Mouse (Mus musculus): Measurements from ENCODE around the gene Ppp1r14c.
A peak's percentile ranks its signal among the peaks of the same experiment; 100 is the strongest.
"Not testable (repeated sequence)": the region's sequence is repeated elsewhere in the genome, so short reads cannot be mapped to it uniquely, and the experiment has no call there.

The Ppp1r14c gene

DNA sequence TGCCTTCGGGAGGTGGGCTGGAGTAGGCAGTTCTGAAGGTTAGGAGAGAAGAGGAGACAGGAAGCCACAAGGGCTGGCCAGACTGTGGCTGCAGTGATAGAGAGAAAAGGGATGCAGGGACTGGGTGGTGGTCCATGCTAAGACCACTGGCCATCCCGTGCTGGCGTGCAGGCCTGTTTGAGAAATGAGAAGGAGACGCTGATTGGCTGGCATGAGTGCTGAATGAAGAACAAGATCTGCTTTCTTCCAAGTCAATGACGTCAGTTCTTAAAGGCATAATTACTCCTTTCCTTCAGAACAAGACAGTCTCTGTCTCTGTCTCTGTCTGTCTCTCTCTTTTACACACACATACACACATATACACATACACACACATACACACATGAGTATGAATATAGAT lies 36.4 kb downstream of the Ppp1r14c start:
- no peak for DNase-seq (ENCODE audit: low spot score)

DNA sequence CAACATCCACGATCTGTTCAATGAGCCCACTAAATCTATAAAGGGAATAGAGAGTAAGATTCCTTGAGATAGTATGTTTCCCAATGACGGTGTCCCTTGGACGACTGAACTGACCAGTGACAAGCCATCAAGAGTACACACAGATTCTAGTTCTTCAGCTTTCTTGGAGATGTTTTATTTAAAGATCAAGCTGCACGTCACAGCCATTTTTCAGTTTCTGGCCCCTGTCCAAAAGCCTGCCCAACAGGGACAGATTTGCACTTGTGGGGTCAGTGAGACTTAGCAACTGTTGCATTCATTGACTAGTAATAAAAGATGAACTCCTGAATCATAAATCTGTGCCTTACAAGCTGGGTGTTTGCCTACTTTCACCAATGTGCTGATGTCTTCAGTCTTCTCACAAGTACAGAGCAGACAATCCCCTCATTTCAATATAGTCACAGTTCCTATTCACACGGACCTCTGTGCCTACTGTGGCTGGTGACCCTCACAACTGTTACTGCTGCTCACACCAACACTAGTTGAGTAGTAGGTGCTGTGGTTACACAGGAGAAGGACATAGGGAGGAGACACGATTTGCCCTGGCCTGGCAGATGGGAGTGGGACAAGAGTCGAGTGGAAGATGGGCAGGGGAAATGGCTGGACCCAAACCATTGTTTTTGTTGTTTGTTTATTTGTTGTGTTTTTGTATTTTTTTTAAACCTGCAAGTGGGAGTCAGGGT lies 37.7 kb downstream of the Ppp1r14c start:
- no peak for DNase-seq (ENCODE audit: low spot score)

GRCm38 (mm10) chr10:3404362-3404761 lies 38.5 kb downstream of the Ppp1r14c start:
- DNase-seq (ENCODE audit: low spot score) = no peak

GRCm38 (mm10) chr10:3406280-3406679 lies 40.4 kb downstream of the Ppp1r14c start:
- DNase-seq (ENCODE audit: low spot score) = no peak

- no peak for DNase-seq (ENCODE audit: low spot score)
Measured at GRCm38 (mm10) chr10:3408036-3408661, 42.3 kb downstream of the Ppp1r14c start.

GRCm38 (mm10) chr10:3408699-3409098 lies 42.8 kb downstream of the Ppp1r14c start:
- DNase-seq (ENCODE audit: low spot score) = no peak

DNA sequence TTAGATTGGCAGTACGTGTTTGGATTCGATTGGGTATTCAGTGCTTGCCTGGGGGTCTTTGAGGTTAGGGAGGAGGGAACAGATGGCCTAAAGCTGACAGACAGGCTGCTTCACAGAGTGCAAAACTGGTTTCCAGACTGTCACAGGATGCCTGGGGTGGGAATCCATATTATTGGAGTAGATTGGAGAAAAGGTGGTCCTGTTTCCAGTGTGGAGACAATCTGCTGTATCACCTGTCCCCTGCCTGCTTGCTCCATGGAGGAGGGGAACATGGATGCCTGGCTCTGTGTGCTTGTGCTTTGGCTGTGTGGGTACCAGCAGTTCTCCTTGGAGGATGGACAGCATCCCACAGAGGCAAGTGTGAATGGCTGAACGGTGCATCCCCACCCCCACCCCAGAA lies 45.4 kb downstream of the Ppp1r14c start:
- no peak for DNase-seq (ENCODE audit: low spot score)

GRCm38 (mm10) chr10:3411639-3412038 lies 45.8 kb downstream of the Ppp1r14c start:
- DNase-seq (ENCODE audit: low spot score) = no peak

DNA sequence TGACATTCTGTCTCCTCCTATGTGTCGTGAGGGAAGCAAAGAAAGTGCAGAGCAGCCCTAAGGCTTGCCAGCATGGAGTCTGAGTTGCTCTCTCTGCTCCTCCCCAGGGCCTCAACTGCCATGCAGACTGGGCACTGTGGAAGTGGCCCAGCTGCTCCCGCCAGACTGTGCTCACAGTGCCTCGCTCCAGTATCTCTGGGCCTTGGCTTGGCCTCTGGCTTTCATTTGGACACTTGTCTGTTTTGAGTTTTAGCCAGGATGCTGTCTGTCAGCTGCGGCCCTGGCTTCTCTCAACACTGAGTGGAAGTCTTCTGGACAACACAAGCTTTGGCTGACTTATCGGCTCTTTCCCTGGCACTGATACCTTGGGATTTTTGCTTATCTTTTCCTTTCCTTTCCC lies 49.0 kb downstream of the Ppp1r14c start:
- DNase-seq (ENCODE audit: low spot score) = no peak

DNA sequence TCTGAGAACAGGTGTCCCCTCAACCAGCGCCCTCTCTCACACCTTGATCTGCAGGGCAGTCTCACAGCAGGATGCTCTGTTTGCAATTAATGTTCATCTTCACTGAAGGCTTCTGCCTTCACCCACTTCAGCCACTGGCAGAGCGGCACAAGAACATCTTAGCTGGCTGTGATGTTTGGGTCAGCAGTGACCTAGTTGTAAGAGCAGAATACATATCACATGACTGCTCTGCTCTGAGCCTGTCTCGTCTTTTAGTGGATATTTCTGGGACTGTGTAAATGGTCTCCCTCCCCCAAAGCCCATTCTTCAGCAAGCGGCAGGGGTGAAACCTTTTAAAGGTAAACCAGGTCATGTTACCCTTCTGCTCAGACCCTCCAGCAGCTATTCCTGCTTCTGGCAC lies 50.7 kb downstream of the Ppp1r14c start:
- DNase-seq (ENCODE audit: low spot score) = no peak

DNA sequence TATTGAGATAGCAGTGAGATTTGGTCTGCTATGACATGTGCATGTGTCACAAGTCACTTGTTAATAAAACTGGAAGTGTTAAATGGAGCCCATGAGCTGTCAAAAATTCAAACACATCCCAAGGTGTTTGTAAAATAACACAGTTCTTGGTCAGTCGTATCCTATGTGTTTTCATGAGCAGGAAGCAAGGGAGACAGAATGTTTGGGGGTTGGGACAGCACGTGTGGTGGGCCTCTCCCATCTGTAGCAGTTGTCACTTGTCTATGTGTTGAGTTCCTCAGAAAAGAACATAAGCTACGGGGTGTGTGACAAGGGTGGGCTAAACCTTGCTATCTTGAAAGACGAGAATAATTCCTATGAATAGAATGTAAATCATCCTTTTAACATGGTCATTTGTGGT lies 51.6 kb downstream of the Ppp1r14c start:
- no peak for DNase-seq (ENCODE audit: low spot score)

DNA sequence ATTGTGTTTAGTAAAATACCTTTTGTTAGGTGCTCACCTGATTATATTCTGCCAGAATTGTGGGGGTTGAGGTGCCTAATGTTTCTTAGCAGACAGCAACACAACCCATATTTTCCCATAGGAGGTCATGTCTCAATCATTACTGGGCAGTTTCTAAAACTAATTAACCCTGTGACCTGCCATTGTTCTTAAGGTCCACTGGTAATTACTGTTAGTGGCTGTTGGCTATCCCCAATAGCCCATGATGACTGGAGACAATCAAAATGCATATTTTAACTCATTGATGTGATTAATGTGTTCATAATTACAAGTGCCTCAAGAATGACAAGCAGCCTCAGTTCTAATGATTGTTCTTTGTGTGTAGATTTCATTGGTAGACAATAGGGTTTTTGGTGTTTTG lies 58.2 kb downstream of the Ppp1r14c start:
- DNase-seq (ENCODE audit: low spot score) = no peak

DNA sequence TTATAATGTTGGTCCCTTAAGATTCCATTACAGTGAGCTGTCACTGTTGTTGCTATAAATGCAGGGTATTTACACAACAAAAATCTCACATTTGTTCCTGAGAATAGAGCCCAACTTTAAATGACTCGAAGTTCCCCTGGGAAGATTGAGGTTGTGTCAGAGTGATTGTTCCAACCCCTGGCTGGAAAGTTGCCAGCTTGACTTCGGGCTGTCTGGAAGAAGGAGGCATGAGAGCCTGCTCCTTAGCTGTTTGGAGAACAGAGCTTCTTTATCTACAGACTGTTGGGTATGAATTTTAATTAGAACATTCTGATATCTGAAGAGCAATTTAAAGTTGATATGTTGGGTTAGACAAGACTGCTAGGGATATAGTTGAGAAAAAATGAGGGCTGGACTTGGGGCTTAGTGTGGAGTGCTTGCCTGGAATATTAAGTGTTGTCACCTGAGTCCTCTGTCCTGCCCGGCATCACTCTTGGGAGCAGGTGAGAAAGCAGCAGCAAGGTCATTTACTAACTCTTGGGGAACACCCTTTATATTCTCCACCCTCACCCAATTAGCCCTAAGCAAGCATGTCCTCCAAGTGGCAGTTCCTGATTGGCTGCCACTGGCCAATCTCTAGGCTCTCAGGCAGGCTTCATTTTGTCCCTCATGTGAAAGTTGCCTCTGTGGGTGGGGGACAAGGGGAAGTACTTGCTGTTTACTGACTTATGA lies 62.0 kb downstream of the Ppp1r14c start:
- DNase-seq (ENCODE audit: low spot score) = no peak

DNA sequence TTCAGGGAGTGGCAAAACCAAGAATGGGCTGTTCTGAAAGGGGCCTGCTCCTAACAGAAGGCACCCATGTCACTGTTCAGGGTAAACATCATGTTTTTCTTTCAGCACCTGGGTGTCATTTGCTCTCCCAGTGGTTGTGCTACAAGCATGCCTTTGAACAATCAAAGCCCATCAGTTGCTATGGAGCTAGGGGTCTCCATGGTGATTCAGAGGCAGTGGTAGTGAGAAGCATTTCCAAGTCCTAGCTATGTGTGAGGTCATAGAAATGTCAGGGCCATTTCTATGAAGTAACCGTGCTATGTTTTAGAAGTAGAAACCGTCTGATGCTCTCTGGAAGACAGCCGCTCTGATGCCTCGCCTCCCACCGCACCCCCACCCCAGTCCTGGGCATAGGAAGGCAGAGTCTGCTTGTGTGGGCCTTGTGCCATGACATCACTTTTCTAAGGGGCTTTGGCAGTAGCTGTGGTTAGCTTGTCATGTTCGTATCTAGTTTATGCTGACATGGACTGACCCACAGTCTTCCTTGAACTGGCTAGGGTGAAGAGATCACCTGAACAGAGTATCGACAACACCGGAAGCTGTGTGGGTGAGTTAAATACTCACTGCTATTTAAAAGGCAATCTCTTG lies 69.1 kb downstream of the Ppp1r14c start:
- no peak for DNase-seq (ENCODE audit: low spot score)

- DNase-seq (ENCODE audit: low spot score) = peak; percentile 22
Measured at GRCm38 (mm10) chr10:3440722-3441471, 75.0 kb downstream of the Ppp1r14c start.

DNA sequence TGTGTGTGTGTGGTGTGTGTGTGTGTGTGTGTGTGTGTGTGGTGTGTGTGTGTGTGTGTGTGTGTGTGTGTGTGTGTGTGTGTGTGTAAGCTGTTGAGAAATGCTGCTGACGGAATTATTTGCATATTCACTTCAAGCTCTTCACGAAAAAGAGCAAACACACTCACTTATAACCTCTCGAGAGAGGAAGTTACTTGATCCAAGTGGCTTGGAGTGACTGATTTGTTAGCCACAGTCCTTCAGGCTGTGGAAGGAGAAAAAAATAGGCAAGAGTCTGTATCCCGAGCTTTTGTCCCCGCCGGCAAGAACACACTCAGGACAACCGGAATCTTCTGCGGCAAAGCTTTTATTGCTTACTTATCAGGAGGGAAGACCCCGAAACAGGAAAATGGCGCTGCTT lies 80.9 kb downstream of the Ppp1r14c start:
- DNase-seq (ENCODE audit: low spot score) = not testable (repeated sequence)

GRCm38 (mm10) chr10:3448699-3449098 lies 82.8 kb downstream of the Ppp1r14c start:
- no peak for DNase-seq (ENCODE audit: low spot score)

- no peak for DNase-seq (ENCODE audit: low spot score)
Measured at GRCm38 (mm10) chr10:3451930-3452329, 86.1 kb downstream of the Ppp1r14c start.

DNA sequence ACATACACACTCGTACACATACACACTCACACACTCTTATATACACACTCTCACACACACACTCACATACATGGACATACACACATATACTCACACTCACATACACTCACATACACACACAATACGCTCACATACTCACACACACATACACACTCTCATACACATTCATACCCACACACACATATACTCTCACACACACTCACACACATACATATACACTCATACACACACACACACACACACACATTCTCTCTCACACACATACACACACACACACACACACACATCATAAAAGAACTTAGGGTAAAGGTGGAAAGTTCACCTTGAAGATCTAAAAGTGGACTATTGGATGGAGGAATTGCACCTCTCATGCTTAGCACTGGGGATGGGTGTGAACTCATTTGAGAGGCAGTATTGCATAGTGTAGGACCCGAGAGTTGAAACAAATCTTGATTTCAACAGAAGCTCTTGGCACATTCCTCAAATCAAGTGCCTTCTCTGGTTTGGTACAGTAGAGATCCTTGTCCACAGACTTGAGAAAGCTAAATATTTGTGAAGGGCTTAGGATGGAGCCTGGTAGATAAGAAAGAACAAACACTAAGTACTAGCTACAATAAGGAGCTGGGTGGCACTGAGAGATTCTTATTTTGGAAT lies 87.1 kb downstream of the Ppp1r14c start:
- no peak for DNase-seq (ENCODE audit: low spot score)

DNA sequence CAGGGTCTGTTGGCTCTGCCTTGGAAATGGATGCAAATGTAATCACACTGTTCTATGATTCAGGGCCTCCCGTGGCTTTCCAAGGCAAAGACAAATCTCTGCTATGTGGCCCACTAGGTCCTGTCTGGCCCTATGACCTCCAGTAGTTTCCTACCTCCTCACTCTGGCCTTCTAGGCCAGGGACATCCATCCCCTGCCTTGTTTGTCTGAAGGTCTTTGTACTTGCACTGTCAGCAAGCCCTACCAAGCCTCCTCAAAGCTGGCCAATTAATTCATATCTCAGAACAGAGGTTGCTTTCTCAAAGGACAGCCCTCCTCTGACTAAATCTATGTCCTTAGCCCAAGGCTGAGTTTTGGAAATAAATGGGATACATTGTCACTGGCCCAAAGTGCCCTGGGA lies 92.8 kb downstream of the Ppp1r14c start:
- no peak for DNase-seq (ENCODE audit: low spot score)

GRCm38 (mm10) chr10:3460841-3461240 lies 95.0 kb downstream of the Ppp1r14c start:
- DNase-seq (ENCODE audit: low spot score) = no peak
